Mouse (Mus musculus) mouse trophoblast stem cell (cell line): Measurements from ENCODE around the gene Rbck1.
"Not testable (repeated sequence)": the region's sequence is repeated elsewhere in the genome, so short reads cannot be mapped to it uniquely, and the experiment has no call there.

Experiments
- in situ Hi-C, 2 experiments: fragments of 300-500 bp; cut with MseI, MboI; formaldehyde crosslinking; loops; 2 replicates in 1 of 2; 3 replicates in 1 of 2; pipeline ENCODE4 v1.15.1; 2025

Gene Rbck1

GRCm38 (mm10) chr2:152302862-152303261 lies 29.6 kb downstream of the Rbck1 start:
- in situ Hi-C loops, result no loop called here

GRCm38 (mm10) chr2:152294541-152294940 lies 37.9 kb downstream of the Rbck1 start:
- in situ Hi-C loops, result no loop called here

GRCm38 (mm10) chr2:152293727-152294475 lies 38.6 kb downstream of the Rbck1 start, which contains the start of gene Tbc1d20:
Gene Tbc1d20 (plus strand): TSS chr2:152293828.
- in situ Hi-C loops, result no loop called here

- in situ Hi-C loops, result no loop called here
Measured at GRCm38 (mm10) chr2:152293179-152293726, 39.2 kb downstream of the Rbck1 start.

GRCm38 (mm10) chr2:152292475-152292874 lies 40.0 kb downstream of the Rbck1 start:
- in situ Hi-C loops, result no loop called here

- in situ Hi-C loops, result not testable (repeated sequence)
Measured at GRCm38 (mm10) chr2:152289623-152290022, 42.8 kb downstream of the Rbck1 start.

- in situ Hi-C loops, result no loop called here
Measured at GRCm38 (mm10) chr2:152288046-152288445, 44.4 kb downstream of the Rbck1 start.

- in situ Hi-C loops, result no loop called here
Measured at GRCm38 (mm10) chr2:152287560-152287959, 44.9 kb downstream of the Rbck1 start.

GRCm38 (mm10) chr2:152281407-152281806 lies 51.0 kb downstream of the Rbck1 start:
- in situ Hi-C loops, result no loop called here

GRCm38 (mm10) chr2:152273639-152274038 lies 58.8 kb downstream of the Rbck1 start:
- in situ Hi-C loops, result no loop called here
